ENCODE assay signal across 9 mouse cellular contexts in the genomic region with DNA sequence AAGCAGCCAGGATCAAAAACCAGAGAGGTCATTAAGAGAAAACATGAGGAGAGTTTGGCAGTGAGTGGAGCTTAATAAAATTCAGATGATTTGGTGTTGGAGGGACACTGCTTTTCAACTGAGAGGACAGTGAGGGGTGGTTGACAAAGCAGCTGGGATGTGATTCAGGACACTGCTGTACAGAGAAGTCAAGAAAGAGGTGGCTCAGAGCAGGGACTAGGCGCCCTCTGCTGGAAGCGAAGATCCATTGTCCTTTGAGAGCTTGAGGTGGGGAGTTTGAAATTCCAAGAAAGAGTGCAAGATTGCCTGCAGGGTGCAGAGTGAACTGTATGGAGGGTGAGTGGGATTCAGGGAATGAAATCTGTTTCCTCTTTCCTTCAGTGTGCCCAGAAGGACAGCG. TPM values are rescaled to one million over a fixed set of nuclear protein-coding genes. Genes with fewer than 3 reads are reported as not detected.
DNase-seq lines count a peak whose midpoint lies in the region; ATAC-seq lines count a peak whose summit lies in the region.
"Had no signal": no experiment of that assay in that cellular context is flagged by ENCODE, and none has a peak within 500 bp of the region (broad histone marks: within the 10 kb centered on the region; RNA-seq: fewer than 3 reads in every experiment).

No protein-coding gene starts in this region.

- no peak overlapping the region for H3K4me3 ChIP-seq in stomach, embryonic 14.5 days (ENCODE audit: low read depth, low read length)

- WGBS in stomach, embryonic 14.5 days: 4% methylated on average over 3 of the region's 3 CpGs

- peak; percentile 29 for DNase-seq in ovary, postnatal 14 days (ENCODE audit: low spot score)
- DNase-seq in ovary, adult 18-20 months (ENCODE audit: low spot score): no peak
- peak; percentile 72 to 74 for DNase-seq in cerebellum, postnatal 10 days
- peak; percentile 45 for DNase-seq in heart, postnatal 4 days
- peak; percentile 47 to 50 for DNase-seq in layer of hippocampus, postnatal 10 days (ENCODE audit: low spot score in 2 of 2)
- peak; percentile 24 to 40 for DNase-seq in lung, postnatal 4 days
- DNase-seq in thymus, postnatal 25 days: no peak

- no peaks in the 10 kb centered on the region for H3K9me3 ChIP-seq in stomach, embryonic 14.5 days (ENCODE audit: control insufficient read depth, low read depth, low read length)

- no peaks in the 10 kb centered on the region for H3K36me3 ChIP-seq in stomach, embryonic 14.5 days (ENCODE audit: control insufficient read depth, insufficient read depth, low read length)

- H3K4me2 ChIP-seq in stomach, embryonic 14.5 days (replicated peaks; ENCODE audit: low read depth, low read length): no peak overlapping the region

- H3K27me3 ChIP-seq in stomach, embryonic 14.5 days (ENCODE audit: control insufficient read depth, insufficient read depth, low read length): no peaks in the 10 kb centered on the region

- H3K4me1 ChIP-seq in stomach, embryonic 14.5 days (ENCODE audit: control insufficient read depth, insufficient read depth, low read length): no peaks in the 10 kb centered on the region

- 0 out of 2 replicates have a peak, but pooled peaks have one; percentile 49 for ATAC-seq in stomach, embryonic 14.5 days (ENCODE audit: insufficient number of reproducible peaks, insufficient read depth, low FRiP score, low read depth)

- no peak overlapping the region for H3K9ac ChIP-seq in stomach, embryonic 14.5 days (replicated peaks; ENCODE audit: low read depth, low read length)

- H3K27ac ChIP-seq in stomach, embryonic 14.5 days (ENCODE audit: low read length): no peak overlapping the region

RNA-seq across cellular contexts. Expression of a gene that starts 44.2 kb away (rescaled TPM):
- total RNA-seq in heart, postnatal 4 days (2021): not detected
- not detected for total RNA-seq in layer of hippocampus, postnatal 10 days (2021)
- 0.35 and 0.45 TPM in 2 replicates for polyA plus RNA-seq in stomach, embryonic 14.5 days (2014; fragmentation: Nextera tagmentation; extraction: Ambion mirVana)
- polyA plus RNA-seq: liver, embryonic 16.5 days had no signal

Comparison
In these comparisons a context has a peak if more than half of its experiments do, and no peak if none do; other contexts are left out.
1. DNase-seq: peak in ovary, postnatal 14 days (single experiment), cerebellum, postnatal 10 days (2 of 2), heart, postnatal 4 days (single experiment), layer of hippocampus, postnatal 10 days (2 of 2) and lung, postnatal 4 days (2 of 2); none in ovary, adult 18-20 months (single experiment) and thymus, postnatal 25 days (single experiment).